Mouse (Mus musculus) embryonic fibroblast, embryonic 13.5 days (primary cell): ENCODE measurements at regions not wholly inside any gene's neighbourhood (a gene's known extent, or its start where the extent isn't known, plus 50 kb on each side); places are given as distances from the start of the nearest gene placed in this dataset.

ENCODE experiments used
- H3K27ac ChIP-seq: 2 replicates; pipeline ENCODE4 v1.5.1; 2012; ENCODE audit warnings: low read length, control low read depth, inconsistent platforms; ENCODE audit not compliant: insufficient read depth
- H3K4me1 ChIP-seq: 2 replicates; pipeline ENCODE4 v1.6.1; 2011; ENCODE audit warnings: low read length; ENCODE audit not compliant: control insufficient read depth, insufficient read depth
- H3K4me3 ChIP-seq: 2 replicates; pipeline ENCODE4 v1.5.1; 2011; ENCODE audit warnings: mild to moderate bottlenecking, control low read depth, low read length; ENCODE audit not compliant: insufficient read depth
- CTCF ChIP-seq: IDR thresholded peaks from 2 replicates; pipeline ENCODE4 v1.5.1; 2011; ENCODE audit warnings: mild to moderate bottlenecking, control low read depth, low read length, moderate library complexity, borderline replicate concordance; ENCODE audit not compliant: insufficient read depth
- POLR2A ChIP-seq: IDR thresholded peaks from 2 replicates; pipeline ENCODE4 v1.6.1; 2011; ENCODE audit warnings: low read depth, mild to moderate bottlenecking, control low read depth, low read length, moderate library complexity

- Histone ChIP-seq H3K4me3 (no peak overlapping the region), H3K27ac (no peak overlapping the region), H3K4me1 (no peaks in the 10 kb centered on the region)
- TF ChIP-seq CTCF (no peak), POLR2A (no peak)
These were observed 55.8 kb downstream of the Mid1ip1 start for GRCm38 (mm10) chrX:10770575-10770974.

DNA sequence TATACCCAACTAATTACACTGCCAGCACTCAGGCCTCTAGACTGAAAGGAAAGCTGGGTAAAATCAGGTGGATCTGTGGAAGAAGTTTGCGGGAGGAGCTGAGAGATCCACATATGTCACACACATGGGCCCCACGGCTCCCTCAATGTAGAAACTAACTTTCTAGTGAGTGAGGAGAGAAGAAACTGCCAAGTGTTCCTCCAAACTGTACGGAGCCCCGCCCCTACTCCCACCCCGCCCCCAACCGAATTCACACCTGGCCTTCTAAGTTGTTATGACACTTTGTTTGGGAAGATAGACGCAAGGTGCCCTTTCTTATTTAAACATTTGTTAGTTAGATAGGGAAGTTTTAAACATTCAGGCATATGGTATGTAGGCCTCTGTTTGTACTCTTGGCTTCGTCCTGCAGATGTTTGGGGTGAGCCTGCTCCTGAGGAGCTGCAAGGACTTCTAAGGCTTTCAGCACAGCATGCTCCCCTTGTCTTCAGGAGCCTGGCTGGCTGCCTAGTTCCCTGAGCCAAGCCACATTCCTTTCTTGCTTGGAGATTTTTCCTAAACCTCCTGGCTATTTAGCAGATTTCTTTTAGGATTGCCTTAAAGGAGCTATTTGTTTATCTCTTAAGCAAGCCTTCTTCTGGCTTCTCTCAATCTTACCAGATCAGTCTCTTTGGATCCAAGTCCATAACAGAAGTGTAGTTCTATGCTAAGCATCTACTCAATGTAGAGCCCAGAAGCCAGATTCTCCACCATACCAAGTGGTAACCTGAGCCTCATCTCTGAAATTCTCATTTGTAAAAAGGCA is 61.1 kb downstream of the Mid1ip1 start:
- no peak for TF ChIP-seq CTCF
- no peak for TF ChIP-seq POLR2A
- Histone ChIP-seq H3K4me1 (no peaks in the 10 kb centered on the region), H3K4me3 (no peak overlapping the region), H3K27ac (peak overlapping the region; percentile 89)

GRCm38 (mm10) chrX:10776516-10776818 is 61.7 kb downstream of the Mid1ip1 start:
- no peak for TF ChIP-seq POLR2A
- TF ChIP-seq CTCF: no peak
- H3K4me1 ChIP-seq: no peaks in the 10 kb centered on the region
- H3K27ac ChIP-seq: peak overlapping the region; percentile 89
- no peak overlapping the region for H3K4me3 ChIP-seq

DNA sequence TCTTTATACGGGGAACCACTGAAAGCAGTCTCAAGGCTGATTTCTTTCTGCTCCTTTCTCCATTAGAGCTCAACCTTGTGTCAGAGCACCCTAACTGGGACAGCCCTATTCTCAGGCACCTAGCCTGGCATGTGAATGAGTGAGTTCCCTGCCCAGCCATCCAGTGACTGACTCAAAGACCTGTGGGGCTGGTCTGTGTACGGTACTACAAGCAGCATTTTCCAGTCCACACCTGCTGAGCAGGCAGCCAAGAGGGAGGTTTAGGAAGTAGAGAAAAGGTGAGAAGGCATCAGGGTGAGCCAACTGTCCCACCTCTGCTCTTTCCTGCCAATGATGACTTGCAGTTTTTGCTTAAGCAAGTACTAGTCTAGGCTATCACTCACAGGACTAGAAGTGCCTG is 63.2 kb downstream of the Mid1ip1 start:
- H3K4me3 ChIP-seq: no peak overlapping the region
- TF ChIP-seq CTCF (no peak), POLR2A (no peak)
- H3K4me1 ChIP-seq: no peaks in the 10 kb centered on the region
- H3K27ac ChIP-seq: no peak overlapping the region

GRCm38 (mm10) chrX:10786359-10786758 is 71.5 kb downstream of the Mid1ip1 start:
- Histone ChIP-seq H3K27ac (no peak overlapping the region), H3K4me3 (no peak overlapping the region), H3K4me1 (no peaks in the 10 kb centered on the region)
- TF ChIP-seq CTCF: no peak
- TF ChIP-seq POLR2A: no peak

DNA sequence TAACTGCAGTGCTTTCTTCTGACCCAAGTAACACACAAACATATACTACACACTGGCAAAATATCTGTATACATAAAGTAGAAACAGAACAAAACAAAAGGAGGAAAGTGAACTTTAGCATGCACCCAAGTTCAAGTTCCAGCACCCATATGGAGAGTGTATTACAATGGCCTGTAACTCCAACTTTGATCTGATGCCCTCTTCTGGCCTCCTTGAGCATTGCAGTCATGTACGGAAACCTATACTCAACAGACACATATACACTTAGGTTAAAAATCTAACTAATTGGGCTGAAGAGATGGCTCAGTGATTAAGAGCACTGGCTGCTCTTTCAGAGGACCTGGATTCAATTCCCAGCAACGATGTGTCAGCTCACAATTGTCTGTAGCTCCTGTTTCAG is 72.2 kb downstream of the Mid1ip1 start:
- Histone ChIP-seq H3K4me1 (no peaks in the 10 kb centered on the region), H3K4me3 (no peak overlapping the region), H3K27ac (no peak overlapping the region)
- TF ChIP-seq POLR2A: no peak
- no peak for TF ChIP-seq CTCF

DNA sequence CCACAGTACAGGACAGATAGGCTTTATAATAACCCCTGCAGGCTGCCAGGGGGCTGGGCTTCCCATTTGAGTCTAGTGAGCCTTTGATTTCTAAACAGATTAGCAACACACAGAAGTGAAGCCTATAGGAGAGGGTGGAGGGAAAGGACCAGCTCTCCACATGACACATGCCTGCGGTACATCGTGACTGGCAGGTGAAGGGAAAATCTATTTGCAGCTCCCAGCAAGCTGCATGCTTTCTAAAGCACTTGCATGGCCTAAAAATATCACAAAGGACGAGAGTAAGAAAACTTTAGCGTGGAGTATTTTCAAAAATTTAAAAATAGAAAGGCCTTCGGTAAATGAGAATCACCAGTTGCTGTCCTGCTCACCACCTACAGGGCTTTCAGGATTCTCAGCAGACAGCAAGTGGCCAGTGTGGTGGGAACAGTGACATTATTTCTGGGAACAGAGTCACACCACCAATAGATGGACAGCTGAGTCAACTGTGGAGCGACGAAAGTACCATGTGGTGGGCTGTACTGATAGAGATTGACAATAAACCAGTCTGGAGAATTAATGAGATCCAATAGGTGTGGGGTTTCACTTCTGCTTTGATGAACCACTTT is 105.6 kb downstream of the Mid1ip1 start:
- H3K27ac ChIP-seq: no peak overlapping the region
- TF ChIP-seq POLR2A (no peak), CTCF (no peak)
- H3K4me3 ChIP-seq: no peak overlapping the region
- H3K4me1 ChIP-seq: no peaks in the 10 kb centered on the region

GRCm38 (mm10) chrX:10833681-10834080 is 118.9 kb downstream of the Mid1ip1 start:
- no peaks in the 10 kb centered on the region for H3K4me1 ChIP-seq
- no peak overlapping the region for H3K4me3 ChIP-seq
- H3K27ac ChIP-seq: no peak overlapping the region
- TF ChIP-seq POLR2A (no peak), CTCF (no peak)

- TF ChIP-seq POLR2A (no peak), CTCF (no peak)
- Histone ChIP-seq H3K4me1 (no peaks in the 10 kb centered on the region), H3K4me3 (no peak overlapping the region), H3K27ac (no peak overlapping the region)
These were observed 142.3 kb downstream of the Mid1ip1 start for GRCm38 (mm10) chrX:10857089-10857488.

- no peaks in the 10 kb centered on the region for H3K4me1 ChIP-seq
- no peak for TF ChIP-seq CTCF
- no peak for TF ChIP-seq POLR2A
- no peak overlapping the region for H3K4me3 ChIP-seq
- no peak overlapping the region for H3K27ac ChIP-seq
These were observed 142.9 kb downstream of the Mid1ip1 start for GRCm38 (mm10) chrX:10857668-10858067.

DNA sequence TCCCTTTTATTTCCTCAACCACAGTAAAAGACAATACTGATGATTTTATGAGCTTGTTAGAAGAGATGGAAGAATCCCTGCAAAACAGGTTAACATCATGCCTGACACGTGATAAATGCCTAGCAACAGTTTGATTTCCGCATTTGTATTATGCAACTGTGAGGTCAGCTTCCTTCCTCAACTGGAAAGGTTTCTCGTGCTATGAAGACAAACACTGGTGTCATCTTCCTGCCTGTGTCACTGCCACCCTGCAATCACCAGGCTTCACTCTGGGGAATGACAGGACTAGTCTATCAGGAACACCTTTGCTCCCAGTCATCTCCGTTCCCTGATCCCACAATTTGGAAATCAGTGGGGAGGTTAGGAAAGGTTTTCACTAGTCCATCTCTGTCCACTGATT is 156.8 kb downstream of the Mid1ip1 start:
- no peak overlapping the region for H3K4me3 ChIP-seq
- H3K27ac ChIP-seq: no peak overlapping the region
- TF ChIP-seq CTCF (no peak), POLR2A (no peak)
- no peaks in the 10 kb centered on the region for H3K4me1 ChIP-seq
